Mouse (Mus musculus): ENCODE results near the gene Cacng4. TPM values are rescaled to one million over a fixed set of nuclear protein-coding genes. Genes with fewer than 3 reads are reported as not detected.

Gene Cacng4
- total RNA-seq, 2 experiments from 2014 or later: 30.7 to 31.8 TPM

DNA sequence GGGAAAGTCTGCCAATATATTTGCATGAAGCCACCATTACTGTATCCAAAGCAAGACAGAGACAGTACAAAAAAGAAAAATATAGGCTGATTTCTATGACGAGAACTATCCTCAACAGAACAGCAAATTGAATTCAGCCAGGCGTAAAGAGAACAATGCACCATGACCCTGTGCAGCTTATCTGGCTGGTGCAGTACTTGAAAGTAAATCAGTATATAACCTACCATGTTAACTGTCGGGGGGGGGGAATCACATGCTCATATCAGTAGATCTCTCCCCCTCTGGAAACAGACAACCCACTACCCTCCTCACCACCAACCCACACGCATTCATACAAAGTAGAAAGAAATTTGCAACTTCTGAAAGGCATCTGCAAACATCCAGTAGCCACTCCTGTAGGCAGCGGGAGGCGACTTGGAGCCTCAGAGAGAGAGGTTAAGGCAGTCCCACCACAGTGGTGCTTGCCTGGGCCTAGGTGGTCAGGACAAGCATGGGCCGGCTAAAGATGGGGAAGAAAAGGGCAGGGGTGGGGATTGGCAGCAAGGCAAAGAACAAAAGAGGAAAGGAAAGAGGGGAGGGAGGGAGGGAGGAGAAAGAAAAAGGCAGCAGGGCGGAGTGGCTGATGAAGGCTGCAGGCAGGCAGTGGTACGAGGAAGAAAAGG is 111.5 kb downstream of the Cacng4 start:
- intact Hi-C loops (cut with DNase I): no loop called here
- no peak for DNase-seq (ENCODE audit: low spot score in 2 of 2)

Other genes starting within 250 kb of the Cacng4 start
- 10 to 100 TPM; 41.4 to 54.6 TPM for gene Helz, start 246.6 kb downstream of the Cacng4 start, total RNA-seq (2021)
- not detected for gene Cacng1, start 78.0 kb downstream of the Cacng4 start, total RNA-seq (2021)
- gene Cacng5, start 120.5 kb upstream of the Cacng4 start, total RNA-seq (2021): 10 to 100 TPM; 10.4 to 17.1 TPM

Data from left cerebral cortex, postnatal 36 days (tissue).